8 mouse cellular contexts compared by ENCODE assay signal in genomic region chr11:77385706-77386690, GRCm38 (mm10).
DNase-seq lines count a peak whose midpoint lies in the region; ATAC-seq and TF ChIP-seq lines count a peak whose summit lies in the region.

No protein-coding gene starts in this region.

- ATAC-seq in embryonic facial prominence, embryonic 14.5 days (ENCODE audit: low read depth): peak; percentile 65; the same call in 1 of the 2 replicates
- no peak for ATAC-seq in forebrain, embryonic 11.5 days (replicated peaks; ENCODE audit: low FRiP score)

- H3K9ac ChIP-seq in embryonic facial prominence, embryonic 14.5 days (ENCODE audit: low read depth, low read length): no peak overlapping the region
- H3K9ac ChIP-seq in forebrain, embryonic 11.5 days (ENCODE audit: low read length): no peak overlapping the region

- WGBS in embryonic facial prominence, embryonic 14.5 days: 30% methylated on average over 3 of the region's 3 CpGs
- WGBS in embryonic facial prominence, embryonic 10.5 days: 60% methylated on average over 3 of the region's 3 CpGs
- 80% methylated on average over 3 of the region's 3 CpGs for WGBS in forebrain, embryonic 11.5 days

- TF ChIP-seq POLR2A in myocyte (IDR thresholded peaks at IDR 0.05; ENCODE audit: insufficient read length, low read depth): no peak

- H3K27ac ChIP-seq in embryonic facial prominence, embryonic 14.5 days (replicated peaks; ENCODE audit: low read depth, low read length): no peak overlapping the region
- H3K27ac ChIP-seq in embryonic facial prominence, embryonic 10.5 days (replicated peaks): no peak overlapping the region
- H3K27ac ChIP-seq in forebrain, embryonic 11.5 days (ENCODE audit: low read depth, low read length): no peak overlapping the region

- H3K4me1 ChIP-seq in embryonic facial prominence, embryonic 14.5 days (ENCODE audit: control insufficient read depth, insufficient read depth, low read length): no peaks in the 10 kb centered on the region
- H3K4me1 ChIP-seq in embryonic facial prominence, embryonic 10.5 days: peaks cover 9% of the 10 kb centered on the region; the same call in 1 of the 2 replicates
- no peaks in the 10 kb centered on the region for H3K4me1 ChIP-seq in forebrain, embryonic 11.5 days (replicated peaks; ENCODE audit: control insufficient read depth, insufficient read depth, low read length)

- no peak overlapping the region for H3K4me2 ChIP-seq in embryonic facial prominence, embryonic 14.5 days (ENCODE audit: low read depth, low read length)
- peak overlapping the region; percentile 65 for H3K4me2 ChIP-seq in myocyte (ENCODE audit: low read depth)
- H3K4me2 ChIP-seq in forebrain, embryonic 11.5 days (ENCODE audit: low read depth, low read length, severe bottlenecking): no peak overlapping the region

- H3ac ChIP-seq in myocyte (ENCODE audit: control insufficient read depth, insufficient read length): no peak overlapping the region

- H3K36me3 ChIP-seq in embryonic facial prominence, embryonic 14.5 days (ENCODE audit: control insufficient read depth, insufficient read depth, low read length): no peaks in the 10 kb centered on the region
- H3K36me3 ChIP-seq in embryonic facial prominence, embryonic 10.5 days (replicated peaks): peaks cover 7% of the 10 kb centered on the region
- no peaks in the 10 kb centered on the region for H3K36me3 ChIP-seq in myocyte (ENCODE audit: control insufficient read depth, insufficient read depth)
- no peaks in the 10 kb centered on the region for H3K36me3 ChIP-seq in forebrain, embryonic 11.5 days (ENCODE audit: control insufficient read depth, insufficient read depth, low read length)

- no peaks in the 10 kb centered on the region for H3K27me3 ChIP-seq in embryonic facial prominence, embryonic 14.5 days (replicated peaks; ENCODE audit: control insufficient read depth, insufficient read depth, low read length)
- H3K27me3 ChIP-seq in embryonic facial prominence, embryonic 10.5 days (replicated peaks; ENCODE audit: low read depth, poor library complexity, severe bottlenecking): no peaks in the 10 kb centered on the region
- H3K27me3 ChIP-seq in myocyte (ENCODE audit: control insufficient read depth, insufficient read depth, insufficient read length): no peaks in the 10 kb centered on the region
- H3K27me3 ChIP-seq in forebrain, embryonic 11.5 days (ENCODE audit: control insufficient read depth, insufficient read depth, low read length): no peaks in the 10 kb centered on the region

- no peaks in the 10 kb centered on the region for H3K9me3 ChIP-seq in embryonic facial prominence, embryonic 14.5 days (ENCODE audit: control insufficient read depth, low read length)
- peaks cover 3% of the 10 kb centered on the region; the same call in 1 of the 2 replicates for H3K9me3 ChIP-seq in embryonic facial prominence, embryonic 10.5 days
- H3K9me3 ChIP-seq in forebrain, embryonic 11.5 days (ENCODE audit: control insufficient read depth, low read length): no peaks in the 10 kb centered on the region

- peaks cover 3% of the 10 kb centered on the region for H3K79me2 ChIP-seq in myocyte (ENCODE audit: control insufficient read depth, insufficient read depth)

- peak; percentile 66 for DNase-seq in embryonic facial prominence, embryonic 14.5 days (ENCODE audit: low spot score)
- no peak for DNase-seq in embryonic facial prominence, embryonic 10.5 days (ENCODE audit: low spot score)
- peak; percentile 78 for DNase-seq in 3T3-L1 (ENCODE audit: low read depth, low spot score)
- peak; percentile 70 for DNase-seq in c-Kit-positive CD71-negative TER-119-negative erythroid progenitor cells, embryonic 14.5 days (ENCODE audit: low read depth)
- DNase-seq in kidney, postnatal 25 days: peak; percentile 28 to 67
- no peak for DNase-seq in cerebellum, adult 9-10 months
- no peak for DNase-seq in forebrain, embryonic 11.5 days (ENCODE audit: low spot score)

- no peak overlapping the region for H3K4me3 ChIP-seq in embryonic facial prominence, embryonic 14.5 days (ENCODE audit: low read depth, low read length)
- H3K4me3 ChIP-seq in embryonic facial prominence, embryonic 10.5 days: no peak overlapping the region
- no peak overlapping the region for H3K4me3 ChIP-seq in myocyte
- no peak overlapping the region for H3K4me3 ChIP-seq in forebrain, embryonic 11.5 days (ENCODE audit: low read depth, low read length)

TF ChIP-seq in myocyte, 11 proteins besides CTCF, POLR2A, EP300 and RAD21:
- TF ChIP-seq MYOG (IDR thresholded peaks at IDR 0.05; ENCODE audit: control insufficient read depth in 1 of 3, insufficient read depth in 1 of 3, insufficient read length in 2 of 3, low read depth in 2 of 3): peak in 2 of 3 experiments; percentile 5 to 23
- peak; percentile 100 for TF ChIP-seq CEBPB (IDR thresholded peaks at IDR 0.05; ENCODE audit: insufficient read depth, poor library complexity, severe bottlenecking)
- TF ChIP-seq MAX (IDR thresholded peaks at IDR 0.05; ENCODE audit: low read depth): no peak
- TF ChIP-seq MYOD1 (IDR thresholded peaks at IDR 0.05; ENCODE audit: control insufficient read depth in 1 of 3, insufficient read length in 2 of 3, low read depth in 2 of 3): peak in 2 of 3 experiments; percentile 25 to 58
- no peak for TF ChIP-seq E2F4 (IDR thresholded peaks at IDR 0.05; ENCODE audit: insufficient read depth)
- TF ChIP-seq TCF3 (IDR thresholded peaks at IDR 0.05; ENCODE audit: insufficient read length, low read depth): no peak
- TF ChIP-seq REST (IDR thresholded peaks at IDR 0.05; ENCODE audit: insufficient read depth, insufficient read length): no peak
- TF ChIP-seq USF1 (IDR thresholded peaks at IDR 0.05; ENCODE audit: low read depth): no peak
- no peak for TF ChIP-seq POLR2AphosphoS2 (IDR thresholded peaks at IDR 0.05; ENCODE audit: insufficient read length, low read depth)
- no peak for TF ChIP-seq TCF12 (IDR thresholded peaks at IDR 0.05; ENCODE audit: insufficient read depth, poor library complexity, severe bottlenecking)
- peak; percentile 13 for TF ChIP-seq SRF (IDR thresholded peaks at IDR 0.05; ENCODE audit: control insufficient read depth, insufficient read length, low read depth)

Comparison
In these comparisons a context has a peak if more than half of its experiments do, and no peak if none do; other contexts are left out.
1. DNase-seq: peak in embryonic facial prominence, embryonic 14.5 days (single experiment), 3T3-L1 (single experiment), c-Kit-positive CD71-negative TER-119-negative erythroid progenitor cells, embryonic 14.5 days (single experiment) and kidney, postnatal 25 days (2 of 2); none in embryonic facial prominence, embryonic 10.5 days (single experiment), cerebellum, adult 9-10 months (single experiment) and forebrain, embryonic 11.5 days (single experiment).